Mouse (Mus musculus): ENCODE data around the gene Tars2.
"Not testable (repeated sequence)": the region's sequence is repeated elsewhere in the genome, so short reads cannot be mapped to it uniquely, and the experiment has no call there.

Tars2 gene

GRCm38 (mm10) chr3:95698286-95698685 is 61.7 kb downstream of the Tars2 start:
- ATAC-seq (ENCODE audit: insufficient number of reproducible peaks, low FRiP score, low TSS enrichment) = no peak

GRCm38 (mm10) chr3:95696360-95696759 is 63.6 kb downstream of the Tars2 start:
- ATAC-seq (ENCODE audit: insufficient number of reproducible peaks, low FRiP score, low TSS enrichment) = no peak

DNA sequence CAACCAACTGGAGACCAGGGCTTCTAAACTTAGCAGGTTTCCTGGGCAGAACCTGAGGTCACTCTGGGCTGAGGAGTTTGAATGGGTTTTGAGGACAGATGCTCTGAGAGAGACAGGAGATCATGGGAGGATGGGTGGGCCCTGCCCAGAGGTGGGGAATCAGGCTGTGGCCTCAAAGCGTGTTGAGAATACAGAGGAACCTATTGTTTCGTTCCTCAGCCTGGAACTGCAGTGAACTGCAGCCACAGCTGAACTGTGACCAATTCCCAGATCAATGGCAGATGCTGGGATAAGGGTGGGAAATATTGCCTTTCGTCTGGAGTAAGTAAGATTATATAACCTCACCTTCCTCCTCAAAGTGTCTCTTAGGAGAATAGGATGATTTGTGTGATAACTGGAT is 64.2 kb downstream of the Tars2 start:
- ATAC-seq (ENCODE audit: insufficient number of reproducible peaks, low FRiP score, low TSS enrichment) = no peak

GRCm38 (mm10) chr3:95694808-95695703 is 65.0 kb downstream of the Tars2 start:
- ATAC-seq (ENCODE audit: insufficient number of reproducible peaks, low FRiP score, low TSS enrichment) = no peak

DNA sequence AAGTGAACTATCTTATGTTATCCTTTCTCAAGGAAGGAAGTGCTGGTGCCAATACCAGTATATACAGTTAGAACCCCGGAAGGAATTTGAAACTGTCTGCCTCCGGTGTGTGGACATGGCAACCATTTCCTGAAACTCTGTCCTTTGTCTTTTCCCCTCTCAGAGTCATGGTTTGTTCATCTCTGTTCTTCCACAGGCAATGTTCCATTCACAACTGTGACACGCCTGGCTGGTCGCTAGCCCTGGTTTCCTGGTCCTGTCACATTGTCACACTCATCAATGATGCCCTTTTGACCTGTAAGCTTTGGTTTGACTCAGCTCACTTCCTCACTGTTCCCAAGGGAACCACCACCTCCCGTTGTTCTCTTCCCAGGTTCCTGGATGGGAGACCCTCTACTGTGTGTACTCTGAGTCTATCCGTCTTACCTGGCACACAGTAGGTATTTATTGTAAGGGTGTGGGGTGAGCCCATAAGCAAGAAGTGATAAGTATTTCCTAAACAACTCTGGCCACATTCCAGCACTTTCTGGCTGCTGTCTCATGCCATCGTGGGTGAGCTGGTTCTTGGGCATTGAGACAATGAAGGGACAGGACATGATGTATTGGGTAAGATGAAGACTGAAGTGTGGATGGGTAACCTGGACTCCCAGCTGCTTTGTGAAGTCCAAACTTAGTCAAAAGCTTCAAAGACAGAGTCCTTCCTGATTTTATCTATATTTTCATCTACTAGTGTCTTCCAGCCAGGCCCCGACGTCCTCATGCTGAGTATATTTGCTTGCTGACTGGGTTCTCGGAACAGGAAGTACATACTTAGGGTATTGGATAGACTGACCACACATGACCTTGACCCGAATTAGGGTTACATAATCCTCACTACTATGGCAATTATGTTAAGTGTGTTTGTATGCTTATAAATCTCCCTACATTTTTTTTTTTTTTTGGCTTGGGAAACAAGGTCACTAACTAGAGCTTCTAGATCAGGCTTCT is 65.9 kb downstream of the Tars2 start:
- no peak for ATAC-seq (ENCODE audit: insufficient number of reproducible peaks, low FRiP score, low TSS enrichment)

- ATAC-seq (ENCODE audit: insufficient number of reproducible peaks, low FRiP score, low TSS enrichment) = no peak
These were observed 67.3 kb downstream of the Tars2 start for GRCm38 (mm10) chr3:95692677-95693076.

GRCm38 (mm10) chr3:95690552-95690951 is 69.5 kb downstream of the Tars2 start:
- ATAC-seq (ENCODE audit: insufficient number of reproducible peaks, low FRiP score, low TSS enrichment) = not testable (repeated sequence)
